Mouse (Mus musculus) liver, embryonic 11.5 days (tissue): ENCODE measurements around the gene Tenm2. TPM values are rescaled to one million over a fixed set of nuclear protein-coding genes. Genes with fewer than 3 reads are reported as not detected.
A peak's percentile ranks its signal among the peaks of the same experiment; 100 is the strongest.

ENCODE experiments used
- ATAC-seq: fragments of 200-750 bp; cut with Nextera tagmentation; replicated peaks from 2 replicates; pipeline ENCODE4 v1.8.0; 2017; ENCODE audit warnings: moderate number of reproducible peaks, mild to moderate bottlenecking, moderate TSS enrichment, moderate library complexity; ENCODE audit not compliant: low FRiP score
- DNase-seq: peaks from one replicate; pipeline ENCODE4 v3.0.0-alpha.2; 2017; ENCODE audit warnings: low spot score
- H3K27ac ChIP-seq: fragments of 300-500 bp; sonication (generic); 2 replicates; pipeline ENCODE4 v1.5.1; 2014; ENCODE audit warnings: mild to moderate bottlenecking, low read depth, low read length, control low read depth
- H3K27me3 ChIP-seq: fragments of 300-500 bp; sonication (generic); replicated peaks from 2 replicates; pipeline ENCODE4 v1.6.1; 2014; ENCODE audit warnings: low read length, mixed read lengths; ENCODE audit not compliant: control insufficient read depth, insufficient read depth
- H3K36me3 ChIP-seq: fragments of 300-500 bp; sonication (generic); 2 replicates; pipeline ENCODE4 v1.6.1; 2014; ENCODE audit warnings: mild to moderate bottlenecking, low read length, moderate library complexity, mixed read lengths; ENCODE audit not compliant: control insufficient read depth, insufficient read depth
- H3K4me1 ChIP-seq: fragments of 300-500 bp; sonication (generic); replicated peaks from 2 replicates; pipeline ENCODE4 v1.6.1; 2014; ENCODE audit warnings: low read length, mixed read lengths; ENCODE audit not compliant: control insufficient read depth, insufficient read depth
- H3K4me2 ChIP-seq: fragments of 300-500 bp; sonication (generic); 2 replicates; pipeline ENCODE4 v1.6.1; 2014; ENCODE audit warnings: mild to moderate bottlenecking, control low read depth, moderate library complexity
- H3K4me3 ChIP-seq: fragments of 300-500 bp; sonication (generic); 2 replicates; pipeline ENCODE4 v1.5.1; 2014; ENCODE audit warnings: low read depth, low read length, control low read depth
- H3K9ac ChIP-seq: fragments of 300-500 bp; sonication (generic); 2 replicates; pipeline ENCODE4 v1.6.1; 2014; ENCODE audit warnings: low read depth, low read length, control low read depth
- H3K9me3 ChIP-seq: fragments of 300-500 bp; sonication (generic); 2 replicates; pipeline ENCODE4 v1.6.1; 2016; ENCODE audit warnings: low read length, inconsistent platforms, mixed read lengths; ENCODE audit not compliant: control insufficient read depth
- WGBS: fragments of 180-500 bp; shearing (Covaris S2); extraction: QIAGEN DNeasy Blood & Tissue Kit; methylation state at CpG from one replicate; pipeline ENCODE4 v1.1.7; 2014; 5-methylcytosine and 5-hydroxymethylcytosine counted together
- polyA plus RNA-seq: library from polyadenylated mRNA; unstranded; fragments of >200 nt; fragmentation: Nextera tagmentation; extraction: Ambion mirVana; gene quantifications from 2 replicates; pipeline ENCODE4 v1.2.1, GENCODE M21; 2014

Gene Tenm2
- polyA plus RNA-seq, 1 experiment from 2014 or later, result 0.78 TPM

- Histone ChIP-seq H3K27me3 (no peaks in the 10 kb centered on the region), H3K27ac (no peak overlapping the region), H3K4me1 (0 out of 2 replicates have a peak, but pooled peaks cover 4% of the 10 kb centered on the region), H3K4me2 (peak overlapping the region; percentile 34; the same call in 1 of the 2 replicates), H3K36me3 (no peaks in the 10 kb centered on the region), H3K4me3 (no peak overlapping the region), H3K9me3 (no peaks in the 10 kb centered on the region), H3K9ac (no peak overlapping the region)
- 14% methylated on average over 9 of the region's 9 CpGs for WGBS
- ATAC-seq (no peak), DNase-seq (peak; percentile 30)
These were observed 1082.8 kb downstream of the Tenm2 start for GRCm38 (mm10) chr11:36153011-36153410.

- peak; percentile 33 for DNase-seq
- peak overlapping the region; percentile 34 for H3K4me2 ChIP-seq
- 0 out of 2 replicates have a peak, but pooled peaks cover 4% of the 10 kb centered on the region for H3K4me1 ChIP-seq
These were observed 1083.5 kb downstream of the Tenm2 start for GRCm38 (mm10) chr11:36152226-36152625.

GRCm38 (mm10) chr11:36149092-36149491 lies 1086.7 kb downstream of the Tenm2 start:
- Histone ChIP-seq H3K4me1 (0 out of 2 replicates have a peak, but pooled peaks cover 4% of the 10 kb centered on the region), H3K27ac (no peak overlapping the region), H3K4me3 (no peak overlapping the region), H3K9ac (no peak overlapping the region), H3K9me3 (no peaks in the 10 kb centered on the region), H3K4me2 (no peak overlapping the region), H3K27me3 (no peaks in the 10 kb centered on the region), H3K36me3 (no peaks in the 10 kb centered on the region)
- WGBS, result 76% methylated on average over 3 of the region's 3 CpGs
- ATAC-seq (no peak), DNase-seq (peak; percentile 10)

More at GRCm38 (mm10) chr11:36152226-36152625, 1083.5 kb downstream of the Tenm2 start:
- Histone ChIP-seq H3K4me3 (no peak overlapping the region), H3K27ac (no peak overlapping the region), H3K27me3 (no peaks in the 10 kb centered on the region), H3K9ac (no peak overlapping the region), H3K9me3 (no peaks in the 10 kb centered on the region), H3K36me3 (no peaks in the 10 kb centered on the region)
- 9% methylated on average over 6 of the region's 6 CpGs for WGBS
- ATAC-seq, result peak; percentile 75

- Histone ChIP-seq H3K4me2 (no peak overlapping the region), H3K9me3 (no peaks in the 10 kb centered on the region), H3K27ac (no peak overlapping the region), H3K4me1 (no peaks in the 10 kb centered on the region), H3K36me3 (no peaks in the 10 kb centered on the region), H3K27me3 (no peaks in the 10 kb centered on the region), H3K4me3 (no peak overlapping the region), H3K9ac (no peak overlapping the region)
- DNase-seq (peak; percentile 28), ATAC-seq (no peak)
- WGBS, result 71% methylated on average over 12 of the region's 12 CpGs
These were observed 1090.7 kb downstream of the Tenm2 start for GRCm38 (mm10) chr11:36145057-36145456.

- Histone ChIP-seq H3K9ac (no peak overlapping the region), H3K4me3 (no peak overlapping the region), H3K4me2 (no peak overlapping the region), H3K27me3 (no peaks in the 10 kb centered on the region), H3K36me3 (no peaks in the 10 kb centered on the region), H3K27ac (no peak overlapping the region), H3K4me1 (no peaks in the 10 kb centered on the region), H3K9me3 (no peaks in the 10 kb centered on the region)
- no peak for ATAC-seq
- DNase-seq, result no peak
- 86% methylated on average over 10 of the region's 10 CpGs for WGBS
These were observed 1095.4 kb downstream of the Tenm2 start for GRCm38 (mm10) chr11:36140411-36140810.

GRCm38 (mm10) chr11:36139521-36139920 lies 1096.2 kb downstream of the Tenm2 start:
- Histone ChIP-seq H3K27me3 (no peaks in the 10 kb centered on the region), H3K9ac (no peak overlapping the region), H3K4me2 (no peak overlapping the region), H3K4me3 (no peak overlapping the region), H3K9me3 (no peaks in the 10 kb centered on the region), H3K36me3 (no peaks in the 10 kb centered on the region), H3K4me1 (no peaks in the 10 kb centered on the region), H3K27ac (no peak overlapping the region)
- ATAC-seq, result no peak
- no peak for DNase-seq
- 84% methylated on average over 16 of the region's 16 CpGs for WGBS

GRCm38 (mm10) chr11:36137840-36138239 lies 1097.9 kb downstream of the Tenm2 start:
- DNase-seq (no peak), ATAC-seq (no peak)
- Histone ChIP-seq H3K27ac (no peak overlapping the region), H3K9me3 (no peaks in the 10 kb centered on the region), H3K36me3 (no peaks in the 10 kb centered on the region), H3K4me1 (no peaks in the 10 kb centered on the region), H3K9ac (no peak overlapping the region), H3K27me3 (no peaks in the 10 kb centered on the region), H3K4me2 (no peak overlapping the region), H3K4me3 (no peak overlapping the region)
- 75% methylated on average over 4 of the region's 4 CpGs for WGBS

GRCm38 (mm10) chr11:36137276-36137675 lies 1098.5 kb downstream of the Tenm2 start:
- H3K27me3 ChIP-seq, result no peaks in the 10 kb centered on the region
- H3K9ac ChIP-seq, result no peak overlapping the region
- H3K4me2 ChIP-seq, result no peak overlapping the region
- H3K4me1 ChIP-seq, result no peaks in the 10 kb centered on the region
- DNase-seq (no peak), ATAC-seq (no peak)
- H3K9me3 ChIP-seq, result no peaks in the 10 kb centered on the region
- H3K4me3 ChIP-seq, result no peak overlapping the region
- H3K36me3 ChIP-seq, result no peaks in the 10 kb centered on the region
- no peak overlapping the region for H3K27ac ChIP-seq
- WGBS, result 85% methylated on average over 6 of the region's 6 CpGs

- H3K4me2 ChIP-seq, result no peak overlapping the region
- no peak for DNase-seq
- no peaks in the 10 kb centered on the region for H3K9me3 ChIP-seq
- no peak overlapping the region for H3K9ac ChIP-seq
- no peak for ATAC-seq
- no peaks in the 10 kb centered on the region for H3K27me3 ChIP-seq
- H3K4me3 ChIP-seq, result no peak overlapping the region
- 79% methylated on average over 9 of the region's 9 CpGs for WGBS
- no peaks in the 10 kb centered on the region for H3K4me1 ChIP-seq
- no peaks in the 10 kb centered on the region for H3K36me3 ChIP-seq
- no peak overlapping the region for H3K27ac ChIP-seq
These were observed 1101.1 kb downstream of the Tenm2 start for GRCm38 (mm10) chr11:36134645-36135044.
